Mouse (Mus musculus): ENCODE results near the gene Ccdc106. TPM values are rescaled to one million over a fixed set of nuclear protein-coding genes. Genes with fewer than 3 reads are reported as not detected.

Ccdc106 gene
- total RNA-seq, 2 experiments from 2014 or later, result 53.3 to 59.1 TPM

DNA sequence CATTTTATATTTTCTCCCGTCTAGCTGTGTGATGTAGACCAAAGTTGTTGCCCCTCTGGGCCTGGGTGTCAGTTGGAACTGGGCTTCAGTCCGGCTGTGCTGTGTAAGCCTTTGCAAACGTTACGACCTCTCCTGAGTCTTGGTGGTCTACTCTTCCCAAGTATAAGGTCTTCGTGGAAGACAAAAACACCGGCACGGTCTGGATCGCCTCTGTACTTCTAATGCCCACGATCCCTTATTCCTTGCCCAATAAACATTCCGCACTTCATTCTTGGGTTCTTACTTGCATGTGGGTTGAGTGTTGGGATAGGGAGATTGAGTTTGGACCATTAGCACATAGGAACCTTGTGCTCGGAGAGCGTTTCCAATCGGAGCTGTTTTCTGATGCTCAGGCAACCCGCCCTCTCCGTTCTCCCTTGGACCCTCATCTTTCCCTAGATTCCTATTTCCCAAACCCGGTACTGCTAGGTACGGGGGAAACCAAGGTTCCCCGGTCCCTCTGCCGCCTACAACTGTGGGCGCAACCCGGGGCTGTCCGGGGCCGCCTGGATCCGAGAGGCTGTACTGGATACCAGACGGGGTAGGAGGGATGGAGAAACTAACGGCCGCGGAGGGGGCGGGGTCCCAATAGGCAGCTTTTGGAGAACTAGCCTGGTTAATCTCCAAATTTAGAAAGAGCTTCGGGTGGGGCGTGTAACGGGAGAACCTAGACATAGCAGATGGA is 33.3 kb downstream of the Ccdc106 start:
- intact Hi-C loops (cut with DNase I), result loop anchor here (10.0 kb wide), 2 partner anchors 209 to 499 kb away; partner anchors contain the start of gene Shisa7
- DNase-seq (ENCODE audit: extremely low spot score in 1 of 2, low spot score in 2 of 2), result peak; percentile 54 to 62
- no peak for TF ChIP-seq CTCF (IDR thresholded peaks at IDR 0.05)
- H3K27ac ChIP-seq, result peak overlapping the region; percentile 20; the same call in 1 of the 2 replicates
- H3K4me3 ChIP-seq, result peak overlapping the region; percentile 67

DNA sequence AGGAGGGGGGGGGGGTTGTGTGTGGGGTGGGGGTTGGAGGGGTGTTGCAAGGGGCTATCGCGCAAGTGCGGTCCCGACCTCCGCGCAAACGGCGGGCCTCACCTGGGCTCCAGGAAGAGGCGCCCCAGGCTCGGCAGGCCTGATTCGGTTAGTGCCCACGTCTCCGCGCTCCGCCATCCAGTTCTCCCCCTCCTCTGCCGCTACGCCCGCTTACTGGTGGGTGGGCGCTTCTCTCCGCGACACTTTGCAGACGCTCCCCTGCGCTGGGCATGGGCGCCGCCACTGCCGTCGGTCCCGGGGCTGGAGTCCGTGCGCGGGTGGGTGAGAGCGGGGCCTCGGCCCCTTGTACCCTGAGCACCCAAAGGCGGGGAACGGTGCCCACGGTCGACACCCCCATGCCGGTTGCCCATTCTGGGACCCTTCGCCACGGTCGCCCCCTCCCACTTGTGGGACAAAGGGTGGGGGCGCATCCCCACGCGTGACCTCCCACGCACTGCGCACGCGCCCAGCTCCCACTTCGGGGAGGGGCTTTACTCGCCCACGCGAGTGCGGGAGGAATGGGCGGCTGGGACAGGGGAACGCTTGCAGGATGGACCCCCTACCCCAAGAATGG is 36.4 kb downstream of the Ccdc106 start:
- no peak for TF ChIP-seq CTCF (IDR thresholded peaks at IDR 0.05)

DNA sequence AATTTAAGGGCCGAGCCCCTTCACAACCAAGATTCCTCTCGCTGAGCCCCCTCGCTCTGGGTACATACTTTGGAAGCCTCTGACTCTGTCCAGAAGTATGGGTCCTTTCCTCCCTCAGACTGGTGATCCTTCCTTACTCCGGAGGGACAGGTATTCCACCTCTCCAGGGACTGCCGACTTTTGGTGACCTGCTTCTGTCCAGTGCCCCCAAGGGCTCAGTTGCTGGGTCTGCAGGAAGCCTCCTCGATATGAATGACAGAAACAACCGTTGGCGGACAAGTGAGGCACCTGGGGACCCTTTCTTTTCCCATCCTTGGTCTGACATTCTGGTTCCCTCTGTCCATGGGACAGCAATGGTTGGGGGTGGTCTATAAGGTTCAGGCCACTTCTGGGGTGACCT is 37.0 kb downstream of the Ccdc106 start:
- Histone ChIP-seq H3K27ac (peak overlapping the region; percentile 97), H3K4me3 (peak overlapping the region; percentile 67)
- no peak for DNase-seq (ENCODE audit: extremely low spot score in 1 of 2, low spot score in 2 of 2)
- intact Hi-C loops (cut with DNase I), result loop anchor here (10.0 kb wide), 2 partner anchors 213 to 503 kb away; partner anchors contain the start of gene Shisa7
- no peak for TF ChIP-seq CTCF (IDR thresholded peaks at IDR 0.05)

More for the DNA sequence above, 36.4 kb downstream of the Ccdc106 start:
- Histone ChIP-seq H3K4me3 (peak overlapping the region; percentile 67), H3K27ac (peak overlapping the region; percentile 97)
- intact Hi-C loops (cut with DNase I), result loop anchor here (10.0 kb wide), 2 partner anchors 212 to 502 kb away; partner anchors contain the start of gene Shisa7
- DNase-seq (ENCODE audit: extremely low spot score in 1 of 2, low spot score in 2 of 2), result peak; percentile 67 to 73

DNA sequence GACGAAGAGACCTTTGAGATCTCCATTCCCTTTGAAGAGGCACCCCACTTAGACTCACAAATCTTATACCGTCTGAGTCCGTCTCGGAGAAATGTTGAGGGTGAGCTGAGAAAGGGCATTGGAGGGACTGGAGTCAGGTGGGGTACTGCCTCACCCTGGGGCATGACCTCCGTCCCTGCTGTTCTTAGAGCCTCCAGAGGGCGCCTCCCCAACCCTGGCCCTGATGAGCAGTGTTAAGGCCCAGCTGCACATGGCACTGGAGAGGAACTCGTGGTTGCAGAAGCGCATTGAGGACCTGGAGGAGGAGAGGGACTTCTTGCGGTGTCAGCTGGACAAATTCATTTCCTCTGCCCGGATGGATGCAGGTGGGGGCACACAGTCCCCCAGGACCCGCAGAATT is 37.5 kb downstream of the Ccdc106 start:
- TF ChIP-seq CTCF (IDR thresholded peaks at IDR 0.05), result no peak; the same call in none of the 2 replicates
- intact Hi-C loops (cut with DNase I), result loop anchor here (10.0 kb wide), 2 partner anchors 213 to 503 kb away; partner anchors contain the start of gene Shisa7
- peak overlapping the region; percentile 97 for H3K27ac ChIP-seq
- peak overlapping the region; percentile 67 for H3K4me3 ChIP-seq
- DNase-seq (ENCODE audit: extremely low spot score in 1 of 2, low spot score in 2 of 2), result peak in 1 of 2 experiments; percentile 41

DNA sequence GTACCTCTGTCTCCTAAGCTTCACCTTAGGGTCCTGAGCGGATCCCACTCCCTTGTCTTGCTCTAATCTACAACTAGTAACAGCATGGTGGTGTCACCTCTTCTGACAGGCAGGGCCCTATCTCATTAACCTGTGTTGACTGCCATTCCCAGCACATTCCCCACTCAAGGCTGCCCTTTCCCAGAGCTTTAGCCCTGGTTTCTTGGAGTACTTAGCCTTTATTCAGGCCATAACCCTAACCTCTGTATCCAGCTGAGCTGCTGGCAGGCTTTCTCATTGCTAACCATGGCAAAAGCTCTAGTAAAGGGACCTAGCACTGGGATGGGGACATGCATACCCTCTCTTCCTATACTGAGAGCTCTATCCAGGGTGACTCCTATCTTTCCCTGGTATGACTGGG is 38.3 kb downstream of the Ccdc106 start:
- H3K27ac ChIP-seq, result peak overlapping the region; percentile 28; the same call in 1 of the 2 replicates
- DNase-seq (ENCODE audit: extremely low spot score in 1 of 2, low spot score in 2 of 2), result no peak
- no peak for TF ChIP-seq CTCF (IDR thresholded peaks at IDR 0.05)
- H3K4me3 ChIP-seq, result no peak overlapping the region
- intact Hi-C loops (cut with DNase I), result loop anchor here (10.0 kb wide), 2 partner anchors 214 to 504 kb away; partner anchors contain the start of gene Shisa7

DNA sequence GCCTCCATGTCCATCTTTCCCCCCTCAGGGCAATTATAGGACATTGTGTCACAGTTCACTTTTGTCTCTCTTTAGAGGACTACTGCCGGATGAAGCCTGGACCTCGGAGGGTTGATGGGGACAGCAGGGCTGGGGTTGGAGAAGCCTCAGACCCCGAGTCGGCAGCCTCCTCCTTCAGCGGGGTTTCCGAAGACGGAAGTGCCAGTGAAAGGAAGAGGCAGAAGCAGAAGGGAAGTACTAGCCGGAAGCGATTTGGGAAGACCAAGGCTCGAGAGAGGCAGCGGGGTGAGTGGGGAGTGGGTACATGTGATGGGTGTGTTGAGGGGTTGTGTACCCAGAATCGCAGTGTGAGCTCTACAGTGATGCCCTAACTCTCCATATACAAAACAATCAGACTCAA is 39.1 kb downstream of the Ccdc106 start:
- Histone ChIP-seq H3K4me3 (no peak overlapping the region; the same call in 1 of the 2 replicates), H3K27ac (peak overlapping the region; percentile 99)
- no peak for TF ChIP-seq CTCF (IDR thresholded peaks at IDR 0.05)
- intact Hi-C loops (cut with DNase I), result loop anchor here (10.0 kb wide), 2 partner anchors 215 to 505 kb away; partner anchors contain the start of gene Shisa7
- DNase-seq (ENCODE audit: extremely low spot score in 1 of 2, low spot score in 2 of 2), result no peak

DNA sequence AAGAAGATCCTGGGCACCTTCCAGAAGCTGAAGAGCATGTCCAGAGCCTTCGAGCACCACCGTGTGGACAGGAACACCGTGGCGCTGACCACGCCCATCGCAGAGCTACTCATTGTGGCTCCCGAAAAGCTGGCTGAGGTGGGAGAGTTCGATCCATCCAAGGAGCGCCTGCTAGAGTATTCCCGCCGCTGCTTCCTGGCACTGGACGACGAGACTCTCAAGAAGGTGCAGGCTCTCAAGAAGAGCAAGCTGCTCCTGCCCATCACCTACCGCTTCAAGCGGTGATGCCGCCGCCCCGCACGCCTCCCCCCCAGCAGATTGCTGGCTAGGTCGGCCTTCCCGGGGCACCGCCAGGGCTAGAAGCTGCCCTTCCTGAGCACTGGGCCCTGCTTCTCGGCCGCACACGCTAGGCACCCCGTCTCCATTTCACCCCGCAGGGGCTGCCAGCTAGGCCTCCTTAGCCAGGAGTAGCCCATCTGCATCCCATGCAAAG is 39.9 kb downstream of the Ccdc106 start:
- DNase-seq (ENCODE audit: extremely low spot score in 1 of 2, low spot score in 2 of 2), result peak; percentile 72 to 74
- H3K4me3 ChIP-seq, result peak overlapping the region; percentile 85
- TF ChIP-seq CTCF (IDR thresholded peaks at IDR 0.05), result peak; percentile 63
- intact Hi-C loops (cut with DNase I), result loop anchor here (2.0 to 10.0 kb wide), 4 partner anchors 39 to 1415 kb away; partner anchors contain the start of genes Ccdc106, Cnot3, Mboat7 and Ppp1r12c
- peak overlapping the region; percentile 99 for H3K27ac ChIP-seq

DNA sequence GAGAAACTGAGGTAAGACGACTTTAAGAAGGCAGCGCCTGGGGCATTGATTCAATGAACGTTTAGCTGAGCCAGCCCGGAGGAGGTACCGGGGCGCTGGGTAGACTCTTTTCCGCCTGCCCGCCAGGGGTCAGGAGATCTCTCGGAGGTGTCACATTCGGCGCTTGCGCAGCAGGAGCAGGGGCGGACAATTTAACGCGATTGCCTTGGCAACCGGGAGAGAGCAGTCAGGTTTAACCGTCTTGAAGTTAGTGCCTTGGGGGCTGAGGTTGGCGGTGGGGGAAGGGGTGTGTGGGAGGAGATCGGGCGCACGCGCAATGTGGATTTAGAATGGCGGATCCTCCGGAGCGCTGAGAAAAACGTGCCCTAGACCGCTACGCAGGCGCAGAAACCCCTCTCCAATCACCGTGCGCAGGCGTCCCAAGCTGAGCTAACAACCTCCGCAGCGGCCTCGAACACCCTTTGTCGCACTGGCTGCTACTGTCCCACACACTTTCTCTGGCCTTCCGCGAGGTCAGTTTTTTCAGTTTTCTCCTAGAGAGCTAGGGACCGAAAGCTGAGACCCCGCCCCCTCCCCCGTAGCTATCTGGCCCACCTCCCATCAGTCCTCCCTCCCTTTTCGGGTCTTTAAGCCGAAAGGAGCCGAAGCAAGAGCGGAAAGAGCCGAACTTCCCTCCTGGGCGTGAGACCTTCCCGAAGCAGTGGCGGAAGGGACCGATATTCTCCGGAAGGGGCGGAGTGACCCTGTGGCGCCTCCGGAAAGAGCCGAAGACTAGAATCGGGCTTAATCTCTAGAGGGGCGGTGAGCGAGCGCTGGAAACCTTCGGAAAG is 40.8 kb downstream of the Ccdc106 start:
- peak; percentile 98 to 99 for DNase-seq (ENCODE audit: extremely low spot score in 1 of 2, low spot score in 2 of 2)
- intact Hi-C loops (cut with DNase I), result loop anchor here (2.0 to 10.0 kb wide), 4 partner anchors 40 to 1416 kb away; partner anchors contain the start of genes Ccdc106, Cnot3, Mboat7 and Ppp1r12c
- H3K4me3 ChIP-seq, result peak overlapping the region; percentile 85
- TF ChIP-seq CTCF (IDR thresholded peaks at IDR 0.05), result peak; percentile 60
- H3K27ac ChIP-seq, result peak overlapping the region; percentile 99

DNA sequence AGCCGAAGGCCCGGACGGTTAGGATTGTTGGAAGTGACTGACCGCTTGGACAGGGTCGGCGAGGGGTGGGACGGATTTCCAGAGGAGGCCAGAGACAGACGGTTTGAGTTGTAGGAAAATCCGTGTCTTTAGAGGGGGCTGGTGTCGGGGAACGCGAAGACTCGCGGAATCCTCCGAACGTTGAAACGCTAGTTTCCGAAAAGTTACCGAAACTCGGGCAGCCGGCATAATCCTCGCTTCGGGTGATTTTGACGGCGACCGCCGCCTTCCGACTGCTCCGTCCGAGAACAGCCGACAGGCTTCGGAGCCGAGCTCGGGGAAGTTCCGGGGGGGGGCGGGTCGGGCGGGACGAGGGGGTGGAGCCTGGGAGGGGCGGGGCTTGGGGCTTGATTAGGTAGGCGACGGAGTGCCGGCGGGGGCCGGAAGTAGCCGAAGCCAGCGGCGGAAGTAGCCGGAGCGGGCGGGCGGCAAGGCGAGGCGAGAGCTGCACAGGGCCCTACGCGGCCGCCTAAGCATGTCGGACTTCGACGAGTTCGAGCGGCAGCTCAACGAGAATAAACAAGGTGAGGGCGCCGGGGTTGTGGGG is 41.5 kb downstream of the Ccdc106 start, which contains the start of gene U2af2:
Gene U2af2, plus strand, starts transcription at position 370 of the 586 bp plus-strand sequence.
- DNase-seq (ENCODE audit: extremely low spot score in 1 of 2, low spot score in 2 of 2), result peak; percentile 91 to 94
- no peak for TF ChIP-seq CTCF (IDR thresholded peaks at IDR 0.05)
- Histone ChIP-seq H3K4me3 (peak within 1 kb of the TSS; percentile 85), H3K27ac (peak within 1 kb of the TSS; percentile 99)
- intact Hi-C loops (cut with DNase I), result loop anchor here (1.0 to 10.0 kb wide), 5 partner anchors 18 to 1417 kb away; partner anchors contain the start of genes Ccdc106, Cnot3, Epn1 and Mboat7

DNA sequence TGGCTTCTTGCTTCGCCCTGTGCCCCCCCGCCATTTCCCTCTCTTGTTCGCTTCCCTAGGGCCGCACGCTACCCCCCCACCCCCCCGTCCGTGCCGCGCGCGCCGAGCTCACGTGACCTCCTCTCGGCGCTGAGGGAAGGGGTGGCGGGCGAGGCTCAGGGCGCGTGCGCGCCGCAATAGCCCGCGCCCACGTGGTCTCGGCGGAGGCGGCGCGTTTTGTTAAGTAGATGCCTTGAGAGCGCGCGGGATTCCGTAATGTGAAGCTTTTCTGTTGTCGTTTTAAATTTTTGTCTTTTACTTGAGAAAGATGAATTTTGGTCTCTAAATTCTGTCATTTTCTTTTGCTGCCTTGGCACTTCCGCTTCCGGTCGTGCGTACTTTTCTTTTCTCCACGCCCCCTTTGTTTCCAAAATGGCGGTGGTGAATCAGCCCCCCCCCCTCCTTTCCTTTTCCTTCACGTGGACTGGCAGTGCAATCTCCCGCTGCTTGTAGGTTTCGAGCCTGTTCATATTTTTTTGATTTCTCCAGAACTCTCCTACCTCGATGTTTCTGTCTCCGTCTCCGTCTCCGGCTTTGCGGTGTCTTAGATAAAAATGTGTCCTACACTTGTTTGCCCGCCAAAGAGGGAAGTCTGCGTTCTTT is 42.1 kb downstream of the Ccdc106 start:
- TF ChIP-seq CTCF (IDR thresholded peaks at IDR 0.05), result no peak
- H3K4me3 ChIP-seq, result peak overlapping the region; percentile 85
- intact Hi-C loops (cut with DNase I), result loop anchor here (1.0 to 10.0 kb wide), 4 partner anchors 18 to 1418 kb away; partner anchors contain the start of genes Cnot3, Epn1, Mboat7 and Ppp1r12c
- H3K27ac ChIP-seq, result peak overlapping the region; percentile 99
- no peak for DNase-seq (ENCODE audit: extremely low spot score in 1 of 2, low spot score in 2 of 2)

Measured in left cerebral cortex, adult 2 months (tissue).